7 mouse cellular contexts compared by ENCODE assay signal in the genomic region with DNA sequence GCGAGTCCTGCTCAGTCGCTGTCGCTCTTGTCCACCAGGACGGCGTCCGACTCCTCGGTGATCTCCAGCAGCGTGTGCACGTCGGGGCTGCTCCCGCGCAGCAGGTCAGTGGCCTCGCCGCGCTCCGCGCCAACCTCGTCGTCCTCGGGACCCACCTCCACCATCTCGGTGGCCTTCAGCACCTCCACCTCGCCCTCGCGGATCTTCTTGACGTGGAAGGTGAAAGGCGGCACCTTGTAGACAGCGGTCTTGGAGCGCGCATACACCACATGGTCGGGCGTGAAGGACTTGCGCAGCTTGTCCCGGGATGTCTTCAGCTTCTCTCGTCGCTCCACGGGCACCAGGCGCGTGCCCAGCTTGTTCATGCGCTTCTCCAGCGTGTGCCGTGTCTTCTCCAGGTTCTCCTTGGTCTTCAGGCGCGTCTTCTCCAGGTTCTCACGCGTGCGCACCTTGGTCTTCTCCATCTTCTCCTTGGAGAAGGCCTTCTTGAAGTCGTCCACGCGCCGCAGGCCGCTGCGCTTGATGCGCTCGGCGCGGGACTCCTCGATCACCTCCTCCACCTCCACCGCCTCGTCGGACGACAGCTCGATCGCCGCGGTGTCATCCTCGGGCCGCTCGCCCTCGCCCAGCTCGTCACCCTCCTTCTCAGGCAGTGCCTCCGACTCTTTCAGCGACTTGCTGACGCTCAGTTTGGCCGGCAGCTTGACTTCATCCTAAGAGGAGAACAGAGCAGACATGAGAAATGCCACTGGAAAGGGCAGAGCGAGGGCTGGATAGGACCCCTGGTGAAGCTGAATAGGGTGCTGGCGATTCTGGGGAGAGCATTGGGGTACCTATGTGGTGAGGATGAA. TPM values are rescaled to one million over a fixed set of nuclear protein-coding genes. Genes with fewer than 3 reads are reported as not detected.
A peak's percentile ranks its signal among the peaks of the same experiment; 100 is the strongest.
DNase-seq lines count a peak whose midpoint lies in the region; ATAC-seq and TF ChIP-seq lines count a peak whose summit lies in the region.

No protein-coding gene starts in this region.

- H3K4me3 ChIP-seq in lung, postnatal 0 days (ENCODE audit: low read depth, low read length), result no peak overlapping the region; the same call in 1 of the 2 replicates
- H3K4me3 ChIP-seq in forebrain, embryonic 16.5 days (replicated peaks; ENCODE audit: low read length), result peak overlapping the region; percentile 21
- peak overlapping the region; percentile 35 for H3K4me3 ChIP-seq in limb, embryonic 12.5 days (replicated peaks)
- peak overlapping the region; percentile 13; the same call in 1 of the 2 replicates for H3K4me3 ChIP-seq in stomach, embryonic 16.5 days (replicated peaks; ENCODE audit: low read length)

- ATAC-seq in lung, postnatal 0 days, result no peak
- no peak for ATAC-seq in forebrain, embryonic 16.5 days
- ATAC-seq in limb, embryonic 12.5 days (ENCODE audit: insufficient number of reproducible peaks, insufficient read depth, low FRiP score, low TSS enrichment, low read depth), result no peak
- no peak for ATAC-seq in stomach, embryonic 16.5 days (ENCODE audit: insufficient read depth, low FRiP score)

- 41% methylated on average over 75 of the region's 76 CpGs for WGBS in lung, postnatal 0 days
- 9% methylated on average over 76 of the region's 76 CpGs for WGBS in forebrain, embryonic 16.5 days
- WGBS in limb, embryonic 12.5 days, result 6% methylated on average over 76 of the region's 76 CpGs
- WGBS in stomach, embryonic 16.5 days, result 37% methylated on average over 76 of the region's 76 CpGs

- H3K9ac ChIP-seq in lung, postnatal 0 days (replicated peaks; ENCODE audit: low read depth), result no peak overlapping the region
- H3K9ac ChIP-seq in forebrain, embryonic 16.5 days (replicated peaks; ENCODE audit: low read depth, low read length), result no peak overlapping the region
- H3K9ac ChIP-seq in limb, embryonic 12.5 days (replicated peaks), result 0 out of 2 replicates have a peak overlapping the region, but pooled peaks have one; percentile 42
- H3K9ac ChIP-seq in stomach, embryonic 16.5 days (ENCODE audit: low read length), result peak overlapping the region; percentile 46

- H3K9me3 ChIP-seq in lung, postnatal 0 days (ENCODE audit: low read length), result no peaks in the 10 kb centered on the region
- no peaks in the 10 kb centered on the region for H3K9me3 ChIP-seq in forebrain, embryonic 16.5 days (ENCODE audit: control insufficient read depth, low read length)
- H3K9me3 ChIP-seq in limb, embryonic 12.5 days, result no peaks in the 10 kb centered on the region
- H3K9me3 ChIP-seq in stomach, embryonic 16.5 days (replicated peaks; ENCODE audit: control insufficient read depth, low read length), result no peaks in the 10 kb centered on the region

- no peak for TF ChIP-seq EP300 in lung, postnatal 0 days (IDR thresholded peaks at IDR 0.05)

- H3K4me1 ChIP-seq in lung, postnatal 0 days (ENCODE audit: insufficient read depth, low read depth, low read length), result peaks cover 29% of the 10 kb centered on the region
- peaks cover 12% of the 10 kb centered on the region for H3K4me1 ChIP-seq in forebrain, embryonic 16.5 days (replicated peaks; ENCODE audit: control insufficient read depth, insufficient read depth, low read length)
- peaks cover 28% of the 10 kb centered on the region for H3K4me1 ChIP-seq in limb, embryonic 12.5 days (replicated peaks)
- H3K4me1 ChIP-seq in stomach, embryonic 16.5 days (ENCODE audit: control insufficient read depth, insufficient read depth, low read length), result peaks cover 48% of the 10 kb centered on the region

- no peak for DNase-seq in lung, postnatal 0 days (ENCODE audit: low spot score)
- DNase-seq in lung, postnatal 25 days (ENCODE audit: low spot score), result no peak
- no peak for DNase-seq in layer of hippocampus, adult 9-10 months (ENCODE audit: low spot score)
- DNase-seq in layer of hippocampus, adult 11-12 months (ENCODE audit: low spot score), result no peak

- H3K27me3 ChIP-seq in lung, postnatal 0 days (replicated peaks; ENCODE audit: insufficient read depth, low read length), result no peaks in the 10 kb centered on the region
- peaks cover 26% of the 10 kb centered on the region for H3K27me3 ChIP-seq in forebrain, embryonic 16.5 days (replicated peaks; ENCODE audit: control insufficient read depth, insufficient read depth, low read length)
- peaks cover 45% of the 10 kb centered on the region for H3K27me3 ChIP-seq in limb, embryonic 12.5 days
- H3K27me3 ChIP-seq in stomach, embryonic 16.5 days (ENCODE audit: control insufficient read depth, insufficient read depth, low read length), result peaks cover 6% of the 10 kb centered on the region; the same call in 1 of the 2 replicates

- 0 out of 2 replicates have a peak overlapping the region, but pooled peaks have one; percentile 8 for H3K4me2 ChIP-seq in lung, postnatal 0 days (replicated peaks; ENCODE audit: low read depth, low read length)
- H3K4me2 ChIP-seq in forebrain, embryonic 16.5 days (ENCODE audit: low read length), result peak overlapping the region; percentile 38
- peak overlapping the region; percentile 58 for H3K4me2 ChIP-seq in limb, embryonic 12.5 days
- no peak overlapping the region for H3K4me2 ChIP-seq in stomach, embryonic 16.5 days (ENCODE audit: low read depth, low read length)

- no peak for TF ChIP-seq CTCF in lung, postnatal 0 days (IDR thresholded peaks at IDR 0.05)

- peaks cover 14% of the 10 kb centered on the region; the same call in 1 of the 2 replicates for H3K36me3 ChIP-seq in lung, postnatal 0 days (ENCODE audit: insufficient read depth, low read length)
- H3K36me3 ChIP-seq in forebrain, embryonic 16.5 days (ENCODE audit: control insufficient read depth, insufficient read depth), result no peaks in the 10 kb centered on the region
- no peaks in the 10 kb centered on the region for H3K36me3 ChIP-seq in limb, embryonic 12.5 days
- H3K36me3 ChIP-seq in stomach, embryonic 16.5 days (ENCODE audit: control insufficient read depth, insufficient read depth, low read length), result peaks cover 16% of the 10 kb centered on the region; the same call in 1 of the 2 replicates

- H3K27ac ChIP-seq in lung, postnatal 0 days (ENCODE audit: low read length), result no peak overlapping the region
- H3K27ac ChIP-seq in forebrain, embryonic 16.5 days (ENCODE audit: low read length), result no peak overlapping the region
- no peak overlapping the region for H3K27ac ChIP-seq in limb, embryonic 12.5 days
- no peak overlapping the region for H3K27ac ChIP-seq in stomach, embryonic 16.5 days (ENCODE audit: low read length)

RNA-seq across cellular contexts. Expression of gene Cavin1, which starts 11.8 kb away (rescaled TPM):
- polyA plus RNA-seq in lung, postnatal 0 days (2015; fragmentation: Nextera tagmentation; extraction: Ambion mirVana), result 692 and 736 TPM in 2 replicates
- polyA plus RNA-seq in forebrain, embryonic 16.5 days (2015; fragmentation: Nextera tagmentation; extraction: Ambion mirVana), result 33.6 and 45.4 TPM in 2 replicates
- 38.4 and 48.2 TPM in 2 replicates for polyA plus RNA-seq in limb, embryonic 12.5 days (2016; fragmentation: Nextera tagmentation; extraction: Ambion mirVana)
- polyA plus RNA-seq in stomach, embryonic 16.5 days (2015; fragmentation: Nextera tagmentation; extraction: Ambion mirVana), result 381 and 403 TPM in 2 replicates

RNA-seq across cellular contexts. Expression of gene Stat3, which starts 19.5 kb away (rescaled TPM):
- 100 and 120 TPM in 2 replicates for polyA plus RNA-seq in lung, postnatal 0 days (2015; fragmentation: Nextera tagmentation; extraction: Ambion mirVana)
- polyA plus RNA-seq in forebrain, embryonic 16.5 days (2015; fragmentation: Nextera tagmentation; extraction: Ambion mirVana), result 30.6 and 31.5 TPM in 2 replicates
- polyA plus RNA-seq in limb, embryonic 12.5 days (2016; fragmentation: Nextera tagmentation; extraction: Ambion mirVana), result 40.5 and 40.8 TPM in 2 replicates
- 47.2 and 56.1 TPM in 2 replicates for polyA plus RNA-seq in stomach, embryonic 16.5 days (2015; fragmentation: Nextera tagmentation; extraction: Ambion mirVana)

RNA-seq across cellular contexts. Expression of gene Atp6v0a1, which starts 50.4 kb away (rescaled TPM):
- 51.3 and 57.2 TPM in 2 replicates for polyA plus RNA-seq in lung, postnatal 0 days (2015; fragmentation: Nextera tagmentation; extraction: Ambion mirVana)
- polyA plus RNA-seq in forebrain, embryonic 16.5 days (2015; fragmentation: Nextera tagmentation; extraction: Ambion mirVana), result 90.6 and 111 TPM in 2 replicates
- polyA plus RNA-seq in limb, embryonic 12.5 days (2016; fragmentation: Nextera tagmentation; extraction: Ambion mirVana), result 26.9 and 29.4 TPM in 2 replicates
- 47.8 and 50.5 TPM in 2 replicates for polyA plus RNA-seq in stomach, embryonic 16.5 days (2015; fragmentation: Nextera tagmentation; extraction: Ambion mirVana)

Comparison
In these comparisons a context has a peak if more than half of its experiments do, and no peak if none do; other contexts are left out.
1. H3K9ac ChIP-seq: peak in limb, embryonic 12.5 days (single experiment) and stomach, embryonic 16.5 days (single experiment); none in lung, postnatal 0 days (single experiment) and forebrain, embryonic 16.5 days (single experiment).